Mouse (Mus musculus): ENCODE measurements around the gene Kcnmb1.

The Kcnmb1 gene

GRCm38 (mm10) chr11:34002593-34002965 is 39.8 kb downstream of the Kcnmb1 start:
- no peak for DNase-seq

GRCm38 (mm10) chr11:34007616-34008015 is 44.8 kb downstream of the Kcnmb1 start:
- no peak for DNase-seq

GRCm38 (mm10) chr11:34008214-34008613 is 45.4 kb downstream of the Kcnmb1 start:
- DNase-seq, result peak; percentile 59 to 69

- peak; percentile 79 to 81 for DNase-seq
These were observed 45.9 kb downstream of the Kcnmb1 start for GRCm38 (mm10) chr11:34008702-34009101.

GRCm38 (mm10) chr11:34009316-34010087 is 46.7 kb downstream of the Kcnmb1 start:
- DNase-seq, result peak; percentile 41 to 63

GRCm38 (mm10) chr11:34010133-34010858 is 47.5 kb downstream of the Kcnmb1 start:
- peak; percentile 29 to 47 for DNase-seq

- peak; percentile 15 to 26 for DNase-seq
These were observed 48.0 kb downstream of the Kcnmb1 start for GRCm38 (mm10) chr11:34010859-34011172.

GRCm38 (mm10) chr11:34012007-34012652 is 49.3 kb downstream of the Kcnmb1 start:
- DNase-seq, result no peak
